Mouse (Mus musculus) adrenal gland, postnatal 4 days (tissue): ENCODE measurements at regions not wholly inside any gene's neighbourhood (a gene's known extent, or its start where the extent isn't known, plus 50 kb on each side); places are given as distances from the start of the nearest gene placed in this dataset.
A peak's percentile ranks its signal among the peaks of the same experiment; 100 is the strongest.
"Not testable (repeated sequence)": the region's sequence is repeated elsewhere in the genome, so short reads cannot be mapped to it uniquely, and the experiment has no call there.

Experiments
- DNase-seq, 2 experiments: peaks; one replicate each; pipeline ENCODE4 v3.0.0; 2021 to 2022; ENCODE audit warnings: low spot score in 2 of 2, mixed read lengths in 2 of 2

GRCm38 (mm10) chr14:87215099-87215498 is 74.1 kb upstream of the Diaph3 start:
- DNase-seq, result peak; percentile 16 to 37

- DNase-seq, result no peak
These were observed 76.0 kb upstream of the Diaph3 start for GRCm38 (mm10) chr14:87217042-87217441.

GRCm38 (mm10) chr14:87219975-87220374 is 78.9 kb upstream of the Diaph3 start:
- no peak for DNase-seq

GRCm38 (mm10) chr14:87224870-87225269 is 83.8 kb upstream of the Diaph3 start:
- DNase-seq, result no peak

GRCm38 (mm10) chr14:87249258-87249657 is 108.2 kb upstream of the Diaph3 start:
- no peak for DNase-seq

GRCm38 (mm10) chr14:87255484-87256208 is 114.6 kb upstream of the Diaph3 start:
- DNase-seq, result no peak

GRCm38 (mm10) chr14:87261726-87262125 is 120.7 kb upstream of the Diaph3 start:
- DNase-seq, result no peak

- no peak for DNase-seq
These were observed 123.8 kb upstream of the Diaph3 start for GRCm38 (mm10) chr14:87264826-87265225.

- no peak for DNase-seq
These were observed 125.3 kb upstream of the Diaph3 start for GRCm38 (mm10) chr14:87266309-87266708.

- not testable (repeated sequence) for DNase-seq
These were observed 127.2 kb upstream of the Tdrd3 start for GRCm38 (mm10) chr14:87289266-87289665.

GRCm38 (mm10) chr14:87289708-87290243 is 126.7 kb upstream of the Tdrd3 start:
- no peak for DNase-seq

GRCm38 (mm10) chr14:87295206-87295605 is 121.2 kb upstream of the Tdrd3 start:
- no peak for DNase-seq

GRCm38 (mm10) chr14:87297160-87297559 is 119.3 kb upstream of the Tdrd3 start:
- no peak for DNase-seq

- no peak for DNase-seq
These were observed 115.6 kb upstream of the Tdrd3 start for GRCm38 (mm10) chr14:87300838-87301237.

- no peak for DNase-seq
These were observed 114.9 kb upstream of the Tdrd3 start for GRCm38 (mm10) chr14:87301564-87301963.

- DNase-seq, result no peak
These were observed 111.0 kb upstream of the Tdrd3 start for GRCm38 (mm10) chr14:87305481-87305880.

- DNase-seq, result no peak
These were observed 110.4 kb upstream of the Tdrd3 start for GRCm38 (mm10) chr14:87306011-87306410.

GRCm38 (mm10) chr14:87308016-87308415 is 108.4 kb upstream of the Tdrd3 start:
- no peak for DNase-seq

GRCm38 (mm10) chr14:87312318-87312717 is 104.1 kb upstream of the Tdrd3 start:
- no peak for DNase-seq

GRCm38 (mm10) chr14:87314999-87315732 is 101.3 kb upstream of the Tdrd3 start:
- DNase-seq, result peak in 1 of 2 experiments; percentile 8

GRCm38 (mm10) chr14:87327841-87328240 is 88.6 kb upstream of the Tdrd3 start:
- DNase-seq, result no peak

GRCm38 (mm10) chr14:87337950-87338526 is 78.4 kb upstream of the Tdrd3 start:
- no peak for DNase-seq
